Comparison of ENCODE assay signal across 9 mouse cellular contexts in genomic region chr5:111220679-111221380, GRCm38 (mm10).
A peak's percentile ranks its signal among the peaks of the same experiment; 100 is the strongest.
DNase-seq lines count a peak whose midpoint lies in the region; ATAC-seq lines count a peak whose summit lies in the region.
"Had no signal": no experiment of that assay in that cellular context is flagged by ENCODE, and none has a peak within 500 bp of the region (broad histone marks: within the 10 kb centered on the region; RNA-seq: fewer than 3 reads in every experiment).

No protein-coding gene starts in this region.

- 7% methylated on average over 16 of the region's 16 CpGs for WGBS in forebrain, embryonic 12.5 days
- WGBS in midbrain, embryonic 11.5 days: 13% methylated on average over 16 of the region's 16 CpGs
- 68% methylated on average over 16 of the region's 16 CpGs for WGBS in liver, embryonic 11.5 days

- intact Hi-C loops in left cerebral cortex, postnatal 14 days (cut with DNase I): no loop called here
- intact Hi-C loops in left cerebral cortex, postnatal 10 days (cut with DNase I): no loop called here

- H3K9me3 ChIP-seq in forebrain, embryonic 12.5 days: no peaks in the 10 kb centered on the region
- no peaks in the 10 kb centered on the region for H3K9me3 ChIP-seq in midbrain, embryonic 11.5 days (ENCODE audit: control insufficient read depth, low read length)
- H3K9me3 ChIP-seq in liver, embryonic 11.5 days (ENCODE audit: control insufficient read depth, low read length): no peaks in the 10 kb centered on the region

- peak; percentile 88 for ATAC-seq in forebrain, embryonic 12.5 days (ENCODE audit: low FRiP score)
- ATAC-seq in midbrain, embryonic 11.5 days (ENCODE audit: low FRiP score): peak; percentile 91
- no peak for ATAC-seq in liver, embryonic 11.5 days (replicated peaks; ENCODE audit: low FRiP score)

- no peak overlapping the region for H3K4me2 ChIP-seq in forebrain, embryonic 12.5 days
- 0 out of 2 replicates have a peak overlapping the region, but pooled peaks have one; percentile 0 for H3K4me2 ChIP-seq in midbrain, embryonic 11.5 days
- H3K4me2 ChIP-seq in liver, embryonic 11.5 days: no peak overlapping the region

- H3K9ac ChIP-seq in forebrain, embryonic 12.5 days: peak overlapping the region; percentile 52
- H3K9ac ChIP-seq in midbrain, embryonic 11.5 days (ENCODE audit: low read length): peak overlapping the region; percentile 29
- H3K9ac ChIP-seq in liver, embryonic 11.5 days (ENCODE audit: low read depth, low read length): no peak overlapping the region

- H3K27ac ChIP-seq in forebrain, embryonic 12.5 days: peak overlapping the region; percentile 96
- peak overlapping the region; percentile 95 for H3K27ac ChIP-seq in midbrain, embryonic 11.5 days (ENCODE audit: low read depth, low read length)
- H3K27ac ChIP-seq in liver, embryonic 11.5 days (ENCODE audit: low read depth, low read length): no peak overlapping the region

- H3K4me3 ChIP-seq in forebrain, embryonic 12.5 days (replicated peaks): no peak overlapping the region
- H3K4me3 ChIP-seq in midbrain, embryonic 11.5 days (ENCODE audit: low read depth, low read length): no peak overlapping the region
- no peak overlapping the region for H3K4me3 ChIP-seq in liver, embryonic 11.5 days (ENCODE audit: low read depth, low read length)

- peaks cover 61% of the 10 kb centered on the region for H3K4me1 ChIP-seq in forebrain, embryonic 12.5 days
- H3K4me1 ChIP-seq in midbrain, embryonic 11.5 days (ENCODE audit: control insufficient read depth, insufficient read depth, low read length): peaks cover 49% of the 10 kb centered on the region
- H3K4me1 ChIP-seq in liver, embryonic 11.5 days (replicated peaks; ENCODE audit: control insufficient read depth, insufficient read depth, low read length): peaks cover 4% of the 10 kb centered on the region; the same call in 1 of the 2 replicates

- H3K27me3 ChIP-seq in forebrain, embryonic 12.5 days: peaks cover 15% of the 10 kb centered on the region
- H3K27me3 ChIP-seq in midbrain, embryonic 11.5 days (ENCODE audit: control insufficient read depth, insufficient read depth, low read length): peaks cover 6% of the 10 kb centered on the region
- no peaks in the 10 kb centered on the region for H3K27me3 ChIP-seq in liver, embryonic 11.5 days (replicated peaks; ENCODE audit: control insufficient read depth, insufficient read depth, low read length)

- peak; percentile 32 to 52 for DNase-seq in left cerebral cortex, postnatal 14 days (ENCODE audit: low spot score in 2 of 2)
- no peak for DNase-seq in left cerebral cortex, postnatal 10 days (ENCODE audit: extremely low spot score in 1 of 2, low spot score in 2 of 2)
- DNase-seq in midbrain, embryonic 11.5 days (ENCODE audit: low spot score, missing footprints): peak; percentile 96
- DNase-seq in thymus, postnatal 25 days: peak; percentile 59
- no peak for DNase-seq in kidney, postnatal 10 days
- DNase-seq in liver, embryonic 11.5 days (ENCODE audit: low spot score): no peak
- no peak for DNase-seq in adrenal gland, adult 18-20 months (ENCODE audit: low spot score in 2 of 2)
- DNase-seq: layer of hippocampus, postnatal 36 days had no signal

- peaks cover 26% of the 10 kb centered on the region for H3K36me3 ChIP-seq in forebrain, embryonic 12.5 days (replicated peaks)
- H3K36me3 ChIP-seq in midbrain, embryonic 11.5 days (ENCODE audit: control insufficient read depth, insufficient read depth, low read length): peaks cover 8% of the 10 kb centered on the region
- 0 out of 2 replicates have a peak, but pooled peaks cover 2% of the 10 kb centered on the region for H3K36me3 ChIP-seq in liver, embryonic 11.5 days (ENCODE audit: control insufficient read depth, insufficient read depth, low read length)

Comparison
In these comparisons a context has a peak if more than half of its experiments do, and no peak if none do; other contexts are left out.
1. DNase-seq: peak in left cerebral cortex, postnatal 14 days (2 of 2), midbrain, embryonic 11.5 days (single experiment) and thymus, postnatal 25 days (single experiment); none in left cerebral cortex, postnatal 10 days (0 of 2), kidney, postnatal 10 days (single experiment), liver, embryonic 11.5 days (single experiment) and adrenal gland, adult 18-20 months (0 of 2).